Mouse (Mus musculus) C3H10T1/2 (cell line): ENCODE data around the gene Tgfb2. TPM values are rescaled to one million over a fixed set of nuclear protein-coding genes. Genes with fewer than 3 reads are reported as not detected.

ENCODE experiments used
- polyA plus RNA-seq, 2 experiments: library from polyadenylated mRNA; unstranded; fragments of >200 nt; fragmentation: generic; extraction: Trizol; gene quantifications; one replicate each; pipeline ENCODE4 v1.2.1; 2012; ENCODE audit warnings: missing spikeins in 2 of 2

The Tgfb2 gene
- polyA plus RNA-seq = 1 to 10 TPM in 1 of 2 experiments, under 1 TPM in 1; 0.11 to 7.8 TPM

GRCm38 (mm10) chr1:186705915-186706248 is at the start of gene Tgfb2:
Gene Tgfb2 (minus strand): TSS chr1:186705989.

GRCm38 (mm10) chr1:186748724-186749653 is 43.2 kb upstream of the Tgfb2 start, which contains the start of gene Rrp15:
Gene Rrp15 (minus strand): TSS chr1:186749358.

Other genes with a start within 250 kb of the Tgfb2 start
- 10 to 100 TPM; 11.1 to 13.6 TPM for gene Rrp15, start 43.4 kb upstream of the Tgfb2 start, polyA plus RNA-seq